Mouse (Mus musculus): ENCODE data around the gene Ankrd13a.

- TF ChIP-seq NELFE (IDR thresholded peaks at IDR 0.05; ENCODE audit: low read depth, low read length) (no peak), POLR2A (IDR thresholded peaks at IDR 0.05; ENCODE audit: control insufficient read depth in 1 of 2, insufficient read depth in 1 of 2, low read depth in 1 of 2, low read length in 2 of 2, poor library complexity in 1 of 2) (no peak), MAFK (IDR thresholded peaks at IDR 0.05; ENCODE audit: borderline replicate concordance, low read depth, low read length) (no peak), CTCF (IDR thresholded peaks at IDR 0.05 in 2 of 3, conservative IDR thresholded peaks at IDR 0.05 in 1 of 3; ENCODE audit: control insufficient read depth in 1 of 3, insufficient read depth in 1 of 3, low read depth in 2 of 3, low read length in 3 of 3, poor library complexity in 1 of 3, severe bottlenecking in 1 of 3) (no peak)
These were observed 4.7 kb upstream of the Ankrd13a start for GRCm38 (mm10) chr5:114769786-114770185.

Data from MEL (cell line).